Mouse (Mus musculus) MEL (cell line): ENCODE data around the gene St6galnac5. TPM values are rescaled to one million over a fixed set of nuclear protein-coding genes. Genes with fewer than 3 reads are reported as not detected.

Source experiments
- DNase-seq: peaks from one replicate; pipeline ENCODE4 v3.0.0; 2011; ENCODE audit warnings: low read depth, low spot score
- H3K27ac ChIP-seq: 2 replicates; pipeline ENCODE4 v1.5.1; 2012; ENCODE audit warnings: low read depth, mild to moderate bottlenecking, control low read depth, low read length, moderate library complexity; ENCODE audit not compliant: control insufficient read depth
- H3K27me3 ChIP-seq, 2 experiments: fragments of 150-350 bp in 1 of 2; sonication (generic) in 1 of 2; 2 replicates each; pipeline ENCODE4 v1.6.1; 2012; ENCODE audit warnings: low read length in 2 of 2, mild to moderate bottlenecking in 2 of 2, improper control_type of control experiment in 1 of 2, moderate library complexity in 1 of 2; ENCODE audit not compliant: insufficient read depth in 2 of 2, control insufficient read depth in 1 of 2
- H3K36me3 ChIP-seq, 2 experiments: 2 replicates each; pipeline ENCODE4 v1.6.1; 2012 to 2014; ENCODE audit warnings: low read length in 2 of 2, improper control_type of control experiment in 1 of 2, inconsistent platforms in 1 of 2, mild to moderate bottlenecking in 1 of 2; ENCODE audit not compliant: insufficient read depth in 2 of 2, control insufficient read depth in 1 of 2
- H3K4me1 ChIP-seq, 2 experiments: fragments of 150-350 bp in 1 of 2; sonication (generic) in 1 of 2; 2 replicates each; pipeline ENCODE4 v1.6.1; 2012; ENCODE audit warnings: low read length in 2 of 2, improper control_type of control experiment in 1 of 2, mild to moderate bottlenecking in 1 of 2; ENCODE audit not compliant: insufficient read depth in 2 of 2, control insufficient read depth in 1 of 2
- H3K4me3 ChIP-seq, 2 experiments: fragments of 150-350 bp in 1 of 2; sonication (generic) in 1 of 2; 2 replicates each; pipeline ENCODE4 v1.5.1; 2012; ENCODE audit warnings: low read depth in 2 of 2, low read length in 2 of 2, mild to moderate bottlenecking in 2 of 2, moderate library complexity in 2 of 2, control low read depth in 1 of 2, improper control_type of control experiment in 1 of 2; ENCODE audit not compliant: control insufficient read depth in 1 of 2, insufficient read depth in 1 of 2
- H3K79me2 ChIP-seq: 2 replicates; pipeline ENCODE4 v1.6.1; 2012; ENCODE audit warnings: mild to moderate bottlenecking, low read length, moderate library complexity; ENCODE audit not compliant: control insufficient read depth, poor library complexity, insufficient read depth
- H3K9ac ChIP-seq: 2 replicates; pipeline ENCODE4 v1.6.1; 2012; ENCODE audit warnings: low read depth, mild to moderate bottlenecking, control low read depth, low read length, moderate library complexity; ENCODE audit not compliant: control insufficient read depth, poor library complexity, severe bottlenecking
- H3K9me3 ChIP-seq: fragments of 150-350 bp; sonication (generic); replicated peaks from 2 replicates; pipeline ENCODE4 v1.6.1; 2012; ENCODE audit warnings: mild to moderate bottlenecking, low read length, improper control_type of control experiment, moderate library complexity; ENCODE audit not compliant: insufficient read depth
- BHLHE40 ChIP-seq: IDR thresholded peaks from 2 replicates; pipeline ENCODE4 v1.6.1; 2012; ENCODE audit warnings: low read depth, mild to moderate bottlenecking, inconsistent platforms, low read length, improper control_type of control experiment, borderline replicate concordance
- CHD1 ChIP-seq: IDR thresholded peaks from 2 replicates; pipeline ENCODE4 v1.6.1; 2012; ENCODE audit warnings: low read depth, mild to moderate bottlenecking, inconsistent platforms, low read length, improper control_type of control experiment
- CHD2 ChIP-seq: IDR thresholded peaks from 2 replicates; pipeline ENCODE4 v1.6.1; 2011; ENCODE audit warnings: low read length, improper control_type of control experiment
- CTCF ChIP-seq, 3 experiments: IDR thresholded peaks in 2 of 3; conservative IDR thresholded peaks in 1 of 3; 2 replicates each; pipeline ENCODE4 v1.5.1; 2011 to 2012; ENCODE audit warnings: low read length in 3 of 3, low read depth in 2 of 3, mild to moderate bottlenecking in 2 of 3, improper control_type of control experiment in 1 of 3, inconsistent platforms in 1 of 3, mixed read lengths in 1 of 3, moderate library complexity in 1 of 3; ENCODE audit not compliant: control insufficient read depth in 1 of 3, insufficient read depth in 1 of 3, poor library complexity in 1 of 3, severe bottlenecking in 1 of 3
- ELF1 ChIP-seq: IDR thresholded peaks from 2 replicates; pipeline ENCODE4 v1.6.1; 2014; ENCODE audit warnings: low read depth, mild to moderate bottlenecking, inconsistent platforms, low read length, improper control_type of control experiment, moderate library complexity
- ETS1 ChIP-seq: IDR thresholded peaks from 2 replicates; pipeline ENCODE4 v1.6.1; 2012; ENCODE audit warnings: low read depth, mild to moderate bottlenecking, inconsistent platforms, low read length, improper control_type of control experiment, moderate library complexity
- GATA1 ChIP-seq: IDR thresholded peaks from 2 replicates; pipeline ENCODE4 v1.6.1; 2011; ENCODE audit warnings: low read depth, low read length, improper control_type of control experiment
- HCFC1 ChIP-seq: IDR thresholded peaks from 2 replicates; pipeline ENCODE4 v1.6.1; 2012; ENCODE audit warnings: low read depth, mild to moderate bottlenecking, inconsistent platforms, low read length, improper control_type of control experiment, moderate library complexity
- MAFK ChIP-seq: IDR thresholded peaks from 2 replicates; pipeline ENCODE4 v1.6.1; 2011; ENCODE audit warnings: low read depth, mild to moderate bottlenecking, low read length, improper control_type of control experiment, borderline replicate concordance
- MAX ChIP-seq: IDR thresholded peaks from 2 replicates; pipeline ENCODE4 v1.6.1; 2011; ENCODE audit warnings: low read length, improper control_type of control experiment
- MYB ChIP-seq: IDR thresholded peaks from 2 replicates; pipeline ENCODE4 v1.6.1; 2011; ENCODE audit warnings: mild to moderate bottlenecking, low read depth, low read length, improper control_type of control experiment
- NRF1 ChIP-seq: IDR thresholded peaks from 2 replicates; pipeline ENCODE4 v1.6.1; 2014; ENCODE audit warnings: low read depth, mild to moderate bottlenecking, inconsistent platforms, low read length, improper control_type of control experiment, moderate library complexity; ENCODE audit not compliant: poor library complexity, insufficient read depth, severe bottlenecking
- SMC3 ChIP-seq: IDR thresholded peaks from 2 replicates; pipeline ENCODE4 v1.6.1; 2011; ENCODE audit warnings: low read depth, low read length, improper control_type of control experiment
- TAL1 ChIP-seq: IDR thresholded peaks from 2 replicates; pipeline ENCODE4 v1.6.1; 2012; ENCODE audit warnings: mild to moderate bottlenecking, inconsistent platforms, low read length, moderate library complexity, mixed read lengths
- UBTF ChIP-seq: IDR thresholded peaks from 2 replicates; pipeline ENCODE4 v1.6.1; 2012; ENCODE audit warnings: low read depth, mild to moderate bottlenecking, inconsistent platforms, low read length, improper control_type of control experiment, moderate library complexity, borderline replicate concordance; ENCODE audit not compliant: insufficient read depth
- ZMIZ1 ChIP-seq: IDR thresholded peaks from 2 replicates; pipeline ENCODE4 v1.6.1; 2012; ENCODE audit warnings: low read depth, mild to moderate bottlenecking, inconsistent platforms, low read length, improper control_type of control experiment, moderate library complexity
- ZNF384 ChIP-seq: IDR thresholded peaks from 2 replicates; pipeline ENCODE4 v1.6.1; 2012; ENCODE audit warnings: low read depth, mild to moderate bottlenecking, inconsistent platforms, low read length, improper control_type of control experiment
- polyA plus RNA-seq, 2 experiments: library from polyadenylated mRNA; stranded (reverse) in 1 of 2; unstranded in 1 of 2; fragments of >175 nt in 1 of 2; fragments of >200 nt in 1 of 2; gene quantifications; 2 replicates each; pipeline versions ENCODE4 v1.2.1 to v1.2.4; 2012; ENCODE audit warnings: low replicate concordance in 2 of 2, low read depth in 1 of 2; ENCODE audit not compliant: insufficient read length in 2 of 2, insufficient read depth in 1 of 2, missing spikeins in 1 of 2
- total RNA-seq: library from RNA; depleted of rRNA; stranded (reverse); fragments of 300-350 nt; gene quantifications from 2 replicates; pipeline ENCODE4 v1.2.3, GENCODE M21; 2012

Gene St6galnac5
- total and polyA plus RNA-seq, 3 experiments, result not detected

DNA sequence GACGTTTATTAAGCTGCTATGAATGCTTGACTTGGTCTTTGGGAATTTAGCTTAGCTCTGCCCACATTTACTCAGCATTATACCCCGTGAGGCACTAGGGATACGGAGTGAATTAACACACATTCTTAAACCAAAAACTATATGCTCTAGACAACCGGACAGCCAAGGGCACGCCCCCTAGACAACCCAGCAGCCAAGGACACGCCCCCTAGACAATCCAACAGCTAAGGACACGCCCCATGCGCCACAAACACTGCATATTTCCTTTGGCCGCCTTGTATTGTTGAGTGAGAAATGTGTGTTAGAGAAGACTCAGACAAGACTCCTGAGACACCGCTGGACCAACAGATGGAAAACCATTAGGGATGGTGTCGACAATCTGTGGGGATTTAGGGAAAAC lies 39.1 kb downstream of the St6galnac5 start:
- H3K27me3 ChIP-seq, result no peaks in the 10 kb centered on the region
- no peak overlapping the region for H3K27ac ChIP-seq
- no peak for DNase-seq
- no peaks in the 10 kb centered on the region for H3K79me2 ChIP-seq
- no peak overlapping the region for H3K9ac ChIP-seq
- no peaks in the 10 kb centered on the region for H3K36me3 ChIP-seq
- 0 out of 4 replicates have a peak, but pooled peaks cover 0 to 3% of the 10 kb centered on the region in 2 experiments for H3K4me1 ChIP-seq
- TF ChIP-seq ELF1, result no peak
- TF ChIP-seq CHD2, result no peak
- TF ChIP-seq ZMIZ1, result no peak
- TF ChIP-seq GATA1, result no peak
- TF ChIP-seq BHLHE40, result no peak
- TF ChIP-seq HCFC1, result no peak
- no peak for TF ChIP-seq SMC3
- no peak for TF ChIP-seq MYB
- no peak for TF ChIP-seq CHD1
- no peak for TF ChIP-seq TAL1
- no peak for TF ChIP-seq MAX
- TF ChIP-seq NRF1, result no peak
- no peak for TF ChIP-seq UBTF
- TF ChIP-seq ETS1, result no peak
- TF ChIP-seq, all 39 proteins: peak for 0
- no peak overlapping the region for H3K4me3 ChIP-seq
- H3K9me3 ChIP-seq, result no peaks in the 10 kb centered on the region

GRCm38 (mm10) chr3:152941671-152942070 lies 40.4 kb downstream of the St6galnac5 start:
- DNase-seq, result no peak
- TF ChIP-seq ZNF384 (no peak), CTCF (IDR thresholded peaks at IDR 0.05 in 2 of 3, conservative IDR thresholded peaks at IDR 0.05 in 1 of 3; ENCODE audit: control insufficient read depth in 1 of 3, insufficient read depth in 1 of 3, low read depth in 2 of 3, low read length in 3 of 3, poor library complexity in 1 of 3, severe bottlenecking in 1 of 3) (no peak), MAFK (no peak)
- TF ChIP-seq, all 39 proteins: peak for 0
- Histone ChIP-seq H3K9me3 (no peaks in the 10 kb centered on the region), H3K4me3 (no peak overlapping the region), H3K27me3 (no peaks in the 10 kb centered on the region), H3K4me1 (peaks cover 0 to 5% of the 10 kb centered on the region in 2 experiments; a peak in 2 of 4 replicates), H3K79me2 (no peaks in the 10 kb centered on the region), H3K27ac (no peak overlapping the region), H3K36me3 (no peaks in the 10 kb centered on the region; a peak in 1 of 4 replicates), H3K9ac (no peak overlapping the region)
